ENCODE assay signal across 27 mouse cellular contexts in the genomic region with DNA sequence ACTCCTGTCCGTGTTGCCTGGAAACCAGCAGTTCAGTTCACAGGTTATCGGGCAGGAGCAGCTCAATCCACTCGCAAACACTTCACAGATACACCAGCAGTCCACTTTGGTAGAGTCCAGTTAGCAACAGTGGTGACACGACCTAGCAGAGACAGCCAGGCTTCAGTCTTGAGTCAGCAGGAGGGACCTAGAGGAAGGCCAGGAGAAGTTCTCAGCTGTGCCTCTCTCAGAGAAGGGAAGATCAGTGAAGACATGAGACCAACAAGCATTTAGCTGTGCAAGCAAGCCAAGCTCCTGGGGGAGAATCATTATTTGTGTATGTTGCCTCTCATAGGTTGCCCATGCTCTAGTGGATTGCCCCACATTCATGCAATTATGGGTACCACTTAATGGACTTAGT. TPM values are rescaled to one million over a fixed set of nuclear protein-coding genes. Genes with fewer than 3 reads are reported as not detected.
"Had no signal": no experiment of that assay in that cellular context is flagged by ENCODE, and none has a peak within 500 bp of the region (broad histone marks: within the 10 kb centered on the region; RNA-seq: fewer than 3 reads in every experiment).

No protein-coding gene starts in this region.

- ATAC-seq: intestine, postnatal 0 days; liver, embryonic 12.5 days; midbrain, embryonic 15.5 days had no signal

- H3K9me3 ChIP-seq: limb, embryonic 12.5 days; liver, embryonic 12.5 days; liver, embryonic 15.5 days; midbrain, embryonic 12.5 days; midbrain, embryonic 15.5 days; neural tube, embryonic 12.5 days; neural tube, embryonic 15.5 days; stomach, embryonic 15.5 days had no signal

- H3K27ac ChIP-seq: limb, embryonic 12.5 days; liver, embryonic 12.5 days; liver, embryonic 15.5 days; macrophage; midbrain, embryonic 12.5 days; midbrain, embryonic 15.5 days; neural tube, embryonic 12.5 days; neural tube, embryonic 15.5 days; stomach, embryonic 15.5 days had no signal

- H3K36me3 ChIP-seq: limb, embryonic 12.5 days; liver, embryonic 12.5 days; liver, embryonic 15.5 days; midbrain, embryonic 12.5 days; midbrain, embryonic 15.5 days; neural tube, embryonic 12.5 days; neural tube, embryonic 15.5 days; stomach, embryonic 15.5 days had no signal

- H3K4me2 ChIP-seq: limb, embryonic 12.5 days; liver, embryonic 12.5 days; liver, embryonic 15.5 days; midbrain, embryonic 12.5 days; midbrain, embryonic 15.5 days; neural tube, embryonic 12.5 days; neural tube, embryonic 15.5 days; stomach, embryonic 15.5 days had no signal

- DNase-seq: kidney, adult 2 months; kidney, postnatal 14 days; kidney, postnatal 4 days; liver; lung, adult 2 months; retina, postnatal 1 day; right cerebral cortex, postnatal 25 days; spleen, adult 18-20 months; thymus, postnatal 25 days had no signal

- H3K9ac ChIP-seq: limb, embryonic 12.5 days; liver, embryonic 12.5 days; liver, embryonic 15.5 days; midbrain, embryonic 12.5 days; midbrain, embryonic 15.5 days; neural tube, embryonic 12.5 days; neural tube, embryonic 15.5 days; stomach, embryonic 15.5 days had no signal

- H3K4me1 ChIP-seq: liver, embryonic 12.5 days; liver, embryonic 15.5 days; midbrain, embryonic 12.5 days; midbrain, embryonic 15.5 days; neural tube, embryonic 12.5 days; neural tube, embryonic 15.5 days; stomach, embryonic 15.5 days had no signal

- H3K4me3 ChIP-seq: limb, embryonic 12.5 days; liver, embryonic 12.5 days; liver, embryonic 15.5 days; midbrain, embryonic 12.5 days; midbrain, embryonic 15.5 days; neural tube, embryonic 12.5 days; neural tube, embryonic 15.5 days; stomach, embryonic 15.5 days had no signal

- H3K27me3 ChIP-seq: limb, embryonic 12.5 days; liver, embryonic 12.5 days; liver, embryonic 15.5 days; midbrain, embryonic 12.5 days; midbrain, embryonic 15.5 days; neural tube, embryonic 12.5 days; neural tube, embryonic 15.5 days; stomach, embryonic 15.5 days had no signal

RNA-seq across cellular contexts. Expression of a gene that starts 14.4 kb away (rescaled TPM):
- polyA plus RNA-seq: macrophage had no signal

RNA-seq across cellular contexts. Expression of a gene that starts 30.5 kb away (rescaled TPM):
- total RNA-seq: layer of hippocampus, adult 18-20 months; layer of hippocampus, postnatal 14 days; left cerebral cortex, adult 18-20 months; left cerebral cortex, postnatal 36 days; megakaryocyte, adult 5-6 weeks had no signal
- polyA plus RNA-seq: macrophage; midbrain, embryonic 15.5 days had no signal

RNA-seq across cellular contexts. Expression of a gene that starts 39.7 kb away (rescaled TPM):
- total RNA-seq: layer of hippocampus, adult 18-20 months; layer of hippocampus, postnatal 14 days; left cerebral cortex, adult 18-20 months; left cerebral cortex, postnatal 10 days; left cerebral cortex, postnatal 36 days; megakaryocyte, adult 5-6 weeks had no signal
- polyA plus RNA-seq: intestine, postnatal 0 days; kidney, adult 2 months; limb, embryonic 12.5 days; liver, embryonic 12.5 days; liver, embryonic 15.5 days; lung, adult 2 months; lung, postnatal 0 days; macrophage; midbrain, embryonic 12.5 days; midbrain, embryonic 15.5 days; neural tube, embryonic 12.5 days; neural tube, embryonic 15.5 days; stomach, embryonic 15.5 days; thymus, postnatal 0 days had no signal
